9 mouse cellular contexts compared by ENCODE assay signal in the genomic region with DNA sequence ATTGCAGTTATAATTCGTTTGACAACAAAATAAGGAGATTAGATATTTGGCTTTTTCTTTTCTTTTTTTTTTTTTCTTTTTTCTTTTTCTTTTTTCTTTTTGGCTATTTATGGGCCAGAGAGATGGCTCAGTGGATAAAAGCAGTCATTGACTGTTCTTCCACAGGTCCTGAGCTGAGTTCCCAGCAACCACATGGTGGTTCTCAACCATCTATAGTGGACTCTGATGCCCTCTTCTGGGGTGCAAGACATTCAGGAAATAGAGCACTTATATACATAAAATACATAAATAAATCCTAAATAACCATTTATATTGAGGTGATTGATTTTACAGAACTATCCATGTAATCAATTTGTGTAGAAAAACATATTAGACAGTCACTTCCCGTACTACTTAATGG. TPM values are rescaled to one million over a fixed set of nuclear protein-coding genes. Genes with fewer than 3 reads are reported as not detected.
DNase-seq lines count a peak whose midpoint lies in the region; ATAC-seq and TF ChIP-seq lines count a peak whose summit lies in the region.
"Had no signal": no experiment of that assay in that cellular context is flagged by ENCODE, and none has a peak within 500 bp of the region (broad histone marks: within the 10 kb centered on the region; RNA-seq: fewer than 3 reads in every experiment).

No protein-coding gene starts in this region.

- H3K27ac ChIP-seq in kidney, embryonic 15.5 days: no peak overlapping the region
- H3K27ac ChIP-seq in bone marrow macrophage, adult 2 months (ENCODE audit: insufficient read depth, low read depth, low read length): no peak overlapping the region

- H3K4me1 ChIP-seq in kidney, embryonic 15.5 days: peaks cover 29% of the 10 kb centered on the region
- H3K4me1 ChIP-seq in bone marrow macrophage, adult 2 months (ENCODE audit: control insufficient read depth, insufficient read depth, low read length): peaks cover 43% of the 10 kb centered on the region

- peaks cover 59% of the 10 kb centered on the region for H3K79me2 ChIP-seq in myocyte (ENCODE audit: control insufficient read depth, insufficient read depth)

- ATAC-seq in kidney, embryonic 15.5 days (replicated peaks; ENCODE audit: low FRiP score): no peak
- ATAC-seq in granulocyte monocyte progenitor cell, adult 5-6 weeks (replicated peaks; ENCODE audit: poor library complexity, severe bottlenecking): no peak

- H3K9me3 ChIP-seq in kidney, embryonic 15.5 days (replicated peaks): no peaks in the 10 kb centered on the region

- peak overlapping the region; percentile 76 for H3K4me2 ChIP-seq in kidney, embryonic 15.5 days
- peak overlapping the region; percentile 67 for H3K4me2 ChIP-seq in myocyte (ENCODE audit: low read depth)

- DNase-seq in kidney, adult 9 months: no peak
- peak; percentile 46 for DNase-seq in induced T-regulatory cell, adult 2 months (ENCODE audit: low read depth)
- no peak for DNase-seq in cerebellum, adult 8-10 months
- DNase-seq in right cerebral cortex, postnatal 14 days: no peak

- no peak for TF ChIP-seq POLR2A in bone marrow macrophage, adult 2 months (IDR thresholded peaks at IDR 0.05; ENCODE audit: borderline replicate concordance, low read depth, low read length)
- TF ChIP-seq POLR2A in myocyte (IDR thresholded peaks at IDR 0.05; ENCODE audit: insufficient read length, low read depth): no peak

- TF ChIP-seq CTCF in bone marrow macrophage, adult 2 months (IDR thresholded peaks at IDR 0.05; ENCODE audit: low read depth, low read length): no peak

- H3K36me3 ChIP-seq in kidney, embryonic 15.5 days: 0 out of 2 replicates have a peak, but pooled peaks cover 3% of the 10 kb centered on the region
- no peaks in the 10 kb centered on the region for H3K36me3 ChIP-seq in myocyte (ENCODE audit: control insufficient read depth, insufficient read depth)

- 35% methylated on average over 2 of the region's 2 CpGs for WGBS in kidney, embryonic 15.5 days

- H3ac ChIP-seq in myocyte (ENCODE audit: control insufficient read depth, insufficient read length): peak overlapping the region; percentile 89

- H3K9ac ChIP-seq in kidney, embryonic 15.5 days: no peak overlapping the region

- H3K4me3 ChIP-seq in kidney, embryonic 15.5 days (replicated peaks): peak overlapping the region; percentile 89
- peak overlapping the region; percentile 83; the same call in 1 of the 2 replicates for H3K4me3 ChIP-seq in bone marrow macrophage, adult 2 months (ENCODE audit: insufficient read depth, low read length)
- peak overlapping the region; percentile 79 for H3K4me3 ChIP-seq in myocyte

- H3K27me3 ChIP-seq in kidney, embryonic 15.5 days: no peaks in the 10 kb centered on the region
- no peaks in the 10 kb centered on the region for H3K27me3 ChIP-seq in myocyte (ENCODE audit: control insufficient read depth, insufficient read depth, insufficient read length)

TF ChIP-seq in myocyte, 11 proteins besides CTCF, POLR2A, EP300 and RAD21:
- TF ChIP-seq POLR2AphosphoS2 (IDR thresholded peaks at IDR 0.05; ENCODE audit: insufficient read length, low read depth): no peak

RNA-seq across cellular contexts. Expression of a gene that starts 2.5 kb away (rescaled TPM):
- 52.3 and 54.6 TPM in 2 replicates for polyA plus RNA-seq in kidney, embryonic 15.5 days (2015; fragmentation: Nextera tagmentation; extraction: Ambion mirVana)
- 48.1 and 56.7 TPM in 2 replicates for polyA plus RNA-seq in bone marrow macrophage, adult 2 months (2012; ENCODE audit: insufficient read depth, insufficient read length, missing spikeins)
- 8.4 TPM for polyA plus RNA-seq in myocyte (2012; fragmentation: generic; extraction: Trizol)
- total RNA-seq in granulocyte monocyte progenitor cell, adult 5-6 weeks (2014; fragmentation: Nextera tagmentation): 74.4 and 89.1 TPM in 2 replicates
- total RNA-seq in granulocyte monocyte progenitor cell, adult 5-6 weeks (2017): 114 and 126 TPM in 2 replicates

RNA-seq across cellular contexts. Expression of a gene that starts 8.7 kb away (rescaled TPM):
- polyA plus RNA-seq in kidney, embryonic 15.5 days (2015; fragmentation: Nextera tagmentation; extraction: Ambion mirVana): 771 and 842 TPM in 2 replicates
- 133 and 140 TPM in 2 replicates for polyA plus RNA-seq in bone marrow macrophage, adult 2 months (2012; ENCODE audit: insufficient read depth, insufficient read length, missing spikeins)
- 584 TPM for polyA plus RNA-seq in myocyte (2012; fragmentation: generic; extraction: Trizol)
- 243 and 263 TPM in 2 replicates for total RNA-seq in granulocyte monocyte progenitor cell, adult 5-6 weeks (2014; fragmentation: Nextera tagmentation)
- total RNA-seq in granulocyte monocyte progenitor cell, adult 5-6 weeks (2017): 76.8 and 110 TPM in 2 replicates

RNA-seq across cellular contexts. Expression of a gene that starts 20.9 kb away (rescaled TPM):
- polyA plus RNA-seq in kidney, embryonic 15.5 days (2015; fragmentation: Nextera tagmentation; extraction: Ambion mirVana): 5.3 and 11.4 TPM in 2 replicates
- polyA plus RNA-seq in bone marrow macrophage, adult 2 months (2012; ENCODE audit: insufficient read depth, insufficient read length, missing spikeins): not detected in 2 replicates
- 0.88 TPM for polyA plus RNA-seq in myocyte (2012; fragmentation: generic; extraction: Trizol)
- not detected in 2 replicates for total RNA-seq in granulocyte monocyte progenitor cell, adult 5-6 weeks (2014; fragmentation: Nextera tagmentation)
- not detected in 2 replicates for total RNA-seq in granulocyte monocyte progenitor cell, adult 5-6 weeks (2017)
- total RNA-seq: hematopoietic stem cell, adult 5-6 weeks had no signal
